Mouse (Mus musculus) urinary bladder, postnatal 14 days (tissue): Measurements from ENCODE around the gene Zfp853.

Source experiments
- DNase-seq: peaks from one replicate; pipeline ENCODE4 v3.0.0; 2021; ENCODE audit warnings: low spot score

Zfp853 gene

DNA sequence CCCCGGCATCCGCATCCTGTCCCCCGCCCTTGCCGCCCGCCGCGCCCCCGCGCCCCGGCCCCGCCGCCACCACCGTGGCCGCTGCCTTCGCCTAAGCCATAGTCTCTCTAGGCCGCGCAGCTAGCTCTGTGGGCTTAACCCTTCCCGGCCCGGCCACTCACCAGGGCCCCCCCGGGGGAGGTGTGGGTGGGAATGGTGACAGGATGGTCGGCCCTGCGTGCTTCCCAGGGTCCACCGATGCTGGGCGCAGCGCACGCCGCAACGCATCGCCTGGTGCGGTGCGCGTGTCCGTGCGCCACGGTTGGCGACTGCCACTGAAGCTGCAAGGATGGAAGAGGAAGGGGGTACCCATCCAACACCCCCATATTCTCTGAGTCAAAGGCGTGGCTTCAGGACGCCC is at the start of gene Zfp853:
Gene Zfp853, minus strand, starts transcription at position 220 of the 400 bp plus-strand sequence.
- no peak for DNase-seq

- no peak for DNase-seq
These were observed 46.2 kb upstream of the Zfp853 start for GRCm38 (mm10) chr5:143339603-143340002.

GRCm38 (mm10) chr5:143336559-143336958 is 43.1 kb upstream of the Zfp853 start:
- DNase-seq, result no peak

DNA sequence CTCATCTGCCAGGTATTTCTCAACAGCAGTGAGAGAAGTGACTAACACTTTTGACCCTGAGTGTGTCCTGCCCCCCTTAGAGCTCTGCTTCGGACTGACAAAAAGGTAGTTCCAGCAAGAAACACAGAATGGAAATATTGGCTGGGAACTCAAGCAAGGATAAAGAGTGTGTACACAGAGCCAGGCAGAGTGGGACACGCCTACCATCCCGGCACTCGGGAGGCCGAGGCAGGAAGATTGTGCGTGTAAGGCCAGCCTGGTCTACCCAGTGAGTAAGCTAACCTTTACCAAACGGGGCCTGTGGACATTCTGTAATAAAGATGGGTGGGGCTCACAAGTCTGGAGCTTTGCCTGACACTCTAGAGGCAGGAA is 41.7 kb upstream of the Zfp853 start:
- DNase-seq, result no peak

DNA sequence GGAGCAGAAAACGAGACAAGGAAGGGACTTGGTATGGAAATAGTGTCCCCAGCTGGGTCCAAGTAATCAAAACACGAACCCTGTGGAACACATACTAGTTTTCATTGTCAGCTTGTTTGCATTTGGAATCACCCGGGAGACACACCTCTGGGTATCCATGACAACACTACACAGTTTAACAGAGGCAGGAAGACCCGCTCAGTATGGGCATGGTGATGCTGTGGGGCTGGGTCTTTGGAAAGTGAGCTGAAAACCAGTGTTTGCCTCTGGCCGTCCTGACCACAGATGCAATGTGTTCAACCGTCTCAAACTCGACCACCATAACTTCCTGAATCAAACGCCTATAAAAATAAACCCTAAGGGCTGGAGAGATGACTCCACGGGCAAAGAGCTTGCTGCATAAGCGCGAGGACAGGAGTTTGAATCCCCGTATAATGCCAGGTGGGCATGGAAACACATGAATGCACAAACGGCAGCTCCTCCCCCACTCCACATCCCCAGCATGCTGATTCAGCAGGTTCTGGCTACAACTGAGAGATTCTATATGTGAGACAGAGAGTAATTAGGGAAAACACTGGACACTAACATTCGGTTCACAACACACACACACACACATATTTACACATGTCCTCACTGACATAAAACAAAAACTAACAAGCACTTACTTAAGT is 41.1 kb upstream of the Zfp853 start:
- no peak for DNase-seq

GRCm38 (mm10) chr5:143333872-143334271 is 40.4 kb upstream of the Zfp853 start:
- peak; percentile 78 for DNase-seq

DNA sequence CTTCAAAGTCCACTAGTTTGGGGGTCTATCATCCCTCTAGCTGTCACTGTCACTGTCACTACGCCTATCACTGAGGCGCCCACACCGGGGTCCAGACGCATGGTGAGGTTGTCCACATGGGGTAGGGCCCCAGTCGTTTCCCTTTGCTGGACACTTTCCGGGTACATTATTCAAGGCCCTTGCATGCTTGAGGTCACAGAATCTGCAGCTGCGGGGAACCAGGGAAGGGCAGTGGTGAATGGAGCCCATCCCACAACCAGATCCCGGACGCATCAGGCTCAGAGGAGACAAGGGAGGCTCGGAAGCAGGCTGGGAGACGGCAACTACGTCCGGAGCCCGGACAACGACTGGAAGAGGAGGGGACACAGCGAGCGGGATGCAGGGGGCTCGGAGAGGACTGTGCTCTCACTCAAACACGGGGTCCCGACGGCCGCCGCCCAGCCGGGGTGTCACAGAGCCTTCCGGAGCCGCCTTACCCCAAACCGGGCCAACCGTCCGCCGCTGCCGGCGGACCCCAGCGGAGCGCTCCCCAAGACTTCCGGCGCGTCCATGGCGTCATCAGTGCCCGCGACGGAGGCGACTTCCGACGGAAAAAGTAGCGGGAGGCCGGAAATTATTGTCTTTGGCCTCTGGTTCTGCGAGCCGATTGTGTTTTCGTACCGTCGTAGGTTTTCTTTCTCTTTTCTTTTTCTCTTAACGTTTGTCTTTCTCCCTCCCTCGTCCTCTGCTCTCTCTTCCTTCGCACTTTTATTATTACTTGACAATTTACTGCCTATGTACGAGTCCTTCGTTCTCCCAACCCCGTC is 35.5 kb upstream of the Zfp853 start, which contains the start of gene Zdhhc4:
Gene Zdhhc4, minus strand, starts transcription at position 567 of the 806 bp plus-strand sequence.
- DNase-seq, result peak; percentile 91

DNA sequence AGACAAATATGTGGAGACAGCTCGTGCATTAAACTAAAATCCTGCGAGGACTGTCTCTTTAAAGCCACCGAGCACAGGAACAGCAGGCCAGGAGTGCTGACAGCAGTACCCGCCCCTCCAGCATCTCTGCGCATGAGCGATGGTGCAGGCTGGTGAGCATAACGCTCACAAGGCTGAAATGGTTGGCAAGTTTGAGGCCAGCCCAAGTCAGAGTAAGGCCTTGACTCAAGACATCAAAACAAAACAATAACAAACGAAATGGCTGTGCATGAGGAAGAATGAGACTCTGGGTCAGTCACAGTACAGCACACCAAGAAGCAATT is 23.8 kb upstream of the Zfp853 start:
- DNase-seq, result no peak

GRCm38 (mm10) chr5:143316605-143317287 is 23.3 kb upstream of the Zfp853 start:
- DNase-seq, result no peak

DNA sequence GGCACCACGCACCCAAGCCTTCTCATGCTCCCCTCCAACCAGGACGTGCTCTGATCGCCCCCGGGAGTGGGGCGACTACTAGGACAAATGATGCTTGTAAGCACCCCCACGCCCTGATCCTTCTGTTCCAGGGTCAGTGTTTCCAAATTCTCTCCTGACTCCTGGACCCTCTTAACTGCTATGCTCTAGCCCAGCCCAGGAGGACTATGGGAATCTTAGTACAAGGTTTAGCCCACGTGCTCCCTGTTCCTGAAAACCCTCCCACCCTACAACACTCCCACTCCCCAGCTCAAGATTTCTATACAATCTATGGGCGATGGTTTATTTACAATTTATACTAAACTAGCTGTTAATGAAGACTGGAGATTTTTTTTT is 22.1 kb upstream of the Zfp853 start:
- no peak for DNase-seq

DNA sequence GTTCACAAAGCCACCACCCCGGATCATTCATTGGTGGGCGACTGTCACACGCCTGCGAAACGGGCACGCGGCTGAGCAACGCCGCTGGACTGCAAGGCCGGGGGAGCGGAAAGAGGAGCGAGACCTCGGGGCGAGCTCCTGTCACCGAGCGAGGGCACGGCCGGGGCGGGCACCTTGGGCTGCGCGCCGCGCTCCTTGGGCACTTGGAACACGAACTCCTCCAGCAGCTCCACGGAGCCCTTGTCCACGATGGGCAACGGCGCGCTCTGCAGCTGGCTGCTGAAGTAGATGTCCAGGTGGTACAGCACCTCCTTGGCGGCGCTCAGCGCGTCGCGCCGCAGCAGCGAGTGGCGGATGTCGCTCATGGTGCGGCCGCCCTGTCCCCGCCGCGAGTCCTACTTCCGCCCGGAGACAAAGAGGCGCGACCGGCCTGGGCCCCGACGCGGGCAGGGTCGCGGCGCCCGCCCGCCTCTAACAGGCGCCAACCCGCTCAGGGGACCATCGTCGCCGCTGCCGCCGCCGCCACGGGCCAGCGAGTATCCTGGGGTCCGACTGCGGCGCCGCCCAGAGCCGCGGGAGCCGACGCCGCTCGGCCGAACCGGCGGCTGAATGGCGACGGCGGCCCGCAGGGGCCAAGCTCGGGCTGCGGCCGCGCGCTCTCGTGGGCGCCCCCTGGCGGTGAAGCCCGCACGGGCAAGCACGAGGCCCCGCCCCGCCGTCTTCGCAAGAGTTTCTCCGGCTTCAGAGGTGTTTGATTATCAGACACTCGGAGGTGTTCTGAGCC is 21.5 kb upstream of the Zfp853 start, which contains the start of gene E130309D02Rik:
Gene E130309D02Rik, minus strand, starts transcription at position 631 of the 784 bp plus-strand sequence.
- DNase-seq, result peak; percentile 89

GRCm38 (mm10) chr5:143314183-143314729 is 20.8 kb upstream of the Zfp853 start:
- DNase-seq, result no peak

GRCm38 (mm10) chr5:143311886-143312285 is 18.5 kb upstream of the Zfp853 start:
- DNase-seq, result peak; percentile 81

DNA sequence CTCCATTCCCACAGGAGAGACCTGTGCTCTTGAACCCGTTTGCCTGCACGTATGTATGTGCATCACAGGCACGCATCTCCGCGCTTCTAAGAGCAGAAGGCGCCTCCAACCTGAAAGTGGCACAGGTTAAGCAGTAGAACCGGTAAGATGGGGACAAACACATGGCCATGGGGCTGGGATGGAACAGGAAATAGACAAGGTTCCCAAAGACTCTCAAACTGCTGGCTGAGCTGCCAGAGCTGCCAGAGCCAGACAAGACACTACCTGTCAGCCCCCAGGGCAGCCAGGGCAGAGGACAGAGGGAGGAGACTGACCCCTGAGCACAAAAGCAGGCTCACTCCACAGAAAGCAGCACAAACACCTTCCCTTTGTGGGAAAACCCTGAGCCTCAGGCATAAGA is 16.5 kb upstream of the Zfp853 start:
- DNase-seq, result no peak

- DNase-seq, result no peak
These were observed 15.4 kb upstream of the Zfp853 start for GRCm38 (mm10) chr5:143308825-143309224.

DNA sequence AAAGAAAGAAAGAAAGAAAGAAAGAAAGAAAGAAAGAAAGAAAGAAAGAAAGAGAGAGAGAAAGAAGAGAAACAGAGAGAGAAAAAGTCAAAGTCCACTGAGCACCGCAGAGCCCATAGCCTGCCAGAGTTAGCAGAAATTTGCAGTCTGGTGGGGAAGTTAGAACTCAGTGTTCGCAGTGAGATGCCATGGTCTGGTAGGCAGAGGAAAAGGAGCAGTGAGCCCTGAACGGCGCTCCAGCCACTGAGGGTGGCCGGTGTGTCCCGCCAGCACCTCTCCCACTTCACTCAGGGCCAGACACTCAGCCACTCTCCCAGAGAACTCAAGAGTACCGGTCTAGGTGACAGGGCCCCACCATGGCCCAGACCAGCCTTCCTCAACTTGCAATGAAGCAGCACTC is 10.8 kb upstream of the Zfp853 start:
- no peak for DNase-seq

GRCm38 (mm10) chr5:143301296-143301695 is 7.9 kb upstream of the Zfp853 start:
- no peak for DNase-seq

DNA sequence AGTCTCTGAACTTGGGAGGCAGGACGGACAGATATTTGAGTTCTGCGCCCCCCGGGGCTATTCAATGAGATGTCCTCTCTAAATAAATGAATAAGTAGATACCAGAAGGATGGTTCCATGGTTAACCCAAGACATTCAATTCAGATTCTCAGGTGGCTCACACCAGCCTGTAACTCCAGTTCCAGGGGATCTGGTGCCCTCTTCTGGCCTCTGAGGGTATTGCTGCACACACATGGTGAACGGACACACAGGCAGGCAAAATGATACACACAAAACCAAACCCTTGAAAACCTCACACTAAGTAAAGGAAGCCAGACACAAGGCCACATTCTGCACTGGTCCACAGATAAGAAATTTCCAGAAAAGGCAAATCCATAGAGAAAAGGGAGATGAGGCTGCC is 6.3 kb upstream of the Zfp853 start:
- peak; percentile 64 for DNase-seq

- DNase-seq, result no peak
These were observed 5.0 kb upstream of the Zfp853 start for GRCm38 (mm10) chr5:143298391-143298790.

- no peak for DNase-seq
These were observed 4.6 kb upstream of the Zfp853 start for GRCm38 (mm10) chr5:143297986-143298385.

DNA sequence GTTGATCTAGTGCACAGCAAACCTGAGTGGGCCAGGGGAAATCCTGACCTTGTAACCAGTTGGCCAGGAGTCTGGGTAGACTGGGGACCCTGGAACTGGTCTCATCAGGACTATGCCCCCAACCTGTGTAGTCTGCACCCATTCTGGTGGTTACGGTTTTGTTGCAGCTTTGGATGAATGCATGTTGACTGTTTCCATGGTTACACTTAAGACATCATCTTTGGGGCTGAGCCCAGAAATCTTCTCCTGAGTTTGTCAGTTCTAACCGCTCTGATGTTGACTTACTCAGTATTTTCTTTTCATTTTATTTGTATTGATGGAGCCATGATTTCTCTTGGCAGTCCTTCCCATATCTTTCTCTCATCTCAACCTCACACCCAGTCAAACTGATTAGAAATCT is 1.9 kb upstream of the Zfp853 start:
- no peak for DNase-seq

DNA sequence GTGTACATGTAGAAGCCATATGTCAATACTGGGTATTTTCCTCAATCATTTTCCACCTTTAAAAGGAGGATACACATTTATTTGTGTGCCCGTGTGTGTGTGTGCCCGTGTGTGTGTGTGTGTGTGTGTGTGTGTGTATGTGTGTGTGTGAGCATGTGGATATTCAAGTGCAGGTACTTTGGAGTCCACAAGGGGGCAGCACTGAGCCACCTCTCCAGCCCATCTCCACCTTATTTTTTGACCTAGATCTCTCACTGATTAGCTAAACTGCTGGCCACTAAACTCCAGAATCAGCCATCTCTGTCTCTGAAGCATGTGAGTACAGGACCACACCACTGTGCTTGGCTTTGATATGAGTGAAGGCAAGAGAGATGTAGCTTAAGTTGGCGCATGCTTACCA is 1.4 kb upstream of the Zfp853 start:
- DNase-seq, result no peak
